ENCODE assay signal across 8 mouse cellular contexts in genomic region chr3:95159511-95159986, GRCm38 (mm10). TPM values are rescaled to one million over a fixed set of nuclear protein-coding genes. Genes with fewer than 3 reads are reported as not detected.
DNase-seq lines count a peak whose midpoint lies in the region; ATAC-seq and TF ChIP-seq lines count a peak whose summit lies in the region.

No protein-coding gene starts in this region.

- DNase-seq in liver, adult 2 months (ENCODE audit: extremely low read depth, low read depth, low spot score) = no peak
- no peak for DNase-seq in liver
- DNase-seq in gastrocnemius, postnatal 4 days (ENCODE audit: low spot score in 2 of 2) = no peak
- DNase-seq in thymus, postnatal 0 days (ENCODE audit: low spot score) = no peak

- WGBS in liver, adult 2 months = 51% methylated on average over 8 of the region's 8 CpGs
- WGBS in embryonic facial prominence, embryonic 13.5 days = 13% methylated on average over 8 of the region's 8 CpGs
- 23% methylated on average over 8 of the region's 8 CpGs for WGBS in intestine, embryonic 16.5 days
- WGBS in neural tube, embryonic 15.5 days = 13% methylated on average over 8 of the region's 8 CpGs

- no peak for TF ChIP-seq POLR2A in liver, adult 2 months (IDR thresholded peaks at IDR 0.05; ENCODE audit: extremely low read depth, insufficient read depth, low read length)

- H3K4me3 ChIP-seq in liver, adult 2 months (ENCODE audit: insufficient read depth, low read depth, low read length) = peak overlapping the region; percentile 51
- peak overlapping the region; percentile 89 for H3K4me3 ChIP-seq in embryonic facial prominence, embryonic 13.5 days
- peak overlapping the region; percentile 64 for H3K4me3 ChIP-seq in intestine, embryonic 16.5 days (ENCODE audit: low read length)
- H3K4me3 ChIP-seq in neural tube, embryonic 15.5 days (replicated peaks) = peak overlapping the region; percentile 69

- H3K9me3 ChIP-seq in embryonic facial prominence, embryonic 13.5 days = no peaks in the 10 kb centered on the region
- no peaks in the 10 kb centered on the region for H3K9me3 ChIP-seq in intestine, embryonic 16.5 days (ENCODE audit: control insufficient read depth, low read length)
- H3K9me3 ChIP-seq in neural tube, embryonic 15.5 days (replicated peaks) = no peaks in the 10 kb centered on the region

- peaks cover 5% of the 10 kb centered on the region; the same call in 1 of the 2 replicates for H3K27me3 ChIP-seq in liver, adult 2 months (ENCODE audit: control insufficient read depth, insufficient read depth, low read length)
- peaks cover 6% of the 10 kb centered on the region; the same call in 1 of the 2 replicates for H3K27me3 ChIP-seq in embryonic facial prominence, embryonic 13.5 days
- H3K27me3 ChIP-seq in intestine, embryonic 16.5 days (replicated peaks; ENCODE audit: control insufficient read depth, insufficient read depth, low read length) = no peaks in the 10 kb centered on the region
- no peaks in the 10 kb centered on the region for H3K27me3 ChIP-seq in neural tube, embryonic 15.5 days (replicated peaks)

- ATAC-seq in embryonic facial prominence, embryonic 13.5 days (ENCODE audit: insufficient number of reproducible peaks, insufficient read depth, low FRiP score, low TSS enrichment, low read depth) = no peak
- no peak for ATAC-seq in intestine, embryonic 16.5 days
- no peak for ATAC-seq in neural tube, embryonic 15.5 days (ENCODE audit: low FRiP score)
- ATAC-seq in cerebellum, adult (ENCODE audit: insufficient number of reproducible peaks, low FRiP score, low TSS enrichment) = no peak

- no peaks in the 10 kb centered on the region for H3K36me3 ChIP-seq in liver, adult 2 months (ENCODE audit: control insufficient read depth, insufficient read depth, low read length)
- H3K36me3 ChIP-seq in embryonic facial prominence, embryonic 13.5 days = peaks cover 5% of the 10 kb centered on the region
- no peaks in the 10 kb centered on the region for H3K36me3 ChIP-seq in intestine, embryonic 16.5 days (ENCODE audit: control insufficient read depth, insufficient read depth, low read length)
- 0 out of 2 replicates have a peak, but pooled peaks cover 3% of the 10 kb centered on the region for H3K36me3 ChIP-seq in neural tube, embryonic 15.5 days

- H3K4me1 ChIP-seq in liver, adult 2 months (ENCODE audit: control insufficient read depth, insufficient read depth, low read length) = peaks cover 3% of the 10 kb centered on the region
- H3K4me1 ChIP-seq in embryonic facial prominence, embryonic 13.5 days = peaks cover 32% of the 10 kb centered on the region
- peaks cover 28% of the 10 kb centered on the region for H3K4me1 ChIP-seq in intestine, embryonic 16.5 days (ENCODE audit: control insufficient read depth, insufficient read depth, low read length)
- peaks cover 40% of the 10 kb centered on the region for H3K4me1 ChIP-seq in neural tube, embryonic 15.5 days

- H3K27ac ChIP-seq in liver, adult 2 months (replicated peaks; ENCODE audit: insufficient read depth, low read depth, low read length) = no peak overlapping the region
- peak overlapping the region; percentile 22; the same call in 1 of the 2 replicates for H3K27ac ChIP-seq in embryonic facial prominence, embryonic 13.5 days
- H3K27ac ChIP-seq in intestine, embryonic 16.5 days (ENCODE audit: low read length) = no peak overlapping the region; the same call in 1 of the 2 replicates
- peak overlapping the region; percentile 70 for H3K27ac ChIP-seq in neural tube, embryonic 15.5 days (replicated peaks)

- H3K4me2 ChIP-seq in embryonic facial prominence, embryonic 13.5 days = peak overlapping the region; percentile 76
- H3K4me2 ChIP-seq in intestine, embryonic 16.5 days (ENCODE audit: low read depth, low read length) = peak overlapping the region; percentile 90
- peak overlapping the region; percentile 69 for H3K4me2 ChIP-seq in neural tube, embryonic 15.5 days

- no peak for TF ChIP-seq CTCF in liver, adult 2 months (IDR thresholded peaks at IDR 0.05; ENCODE audit: low read depth, low read length)

- no peaks in the 10 kb centered on the region for H3K79me2 ChIP-seq in liver, adult 2 months (ENCODE audit: control insufficient read depth, insufficient read depth, low read length)

- H3K9ac ChIP-seq in liver, adult 2 months (ENCODE audit: low read depth, low read length) = peak overlapping the region; percentile 33; the same call in 1 of the 2 replicates
- peak overlapping the region; percentile 84 for H3K9ac ChIP-seq in embryonic facial prominence, embryonic 13.5 days
- H3K9ac ChIP-seq in intestine, embryonic 16.5 days (ENCODE audit: low read depth, low read length) = peak overlapping the region; percentile 63
- H3K9ac ChIP-seq in neural tube, embryonic 15.5 days (replicated peaks) = peak overlapping the region; percentile 59

RNA-seq across cellular contexts. Expression of gene Sema6c, which starts 0.7 kb away (rescaled TPM):
- 0.65 and 1.1 TPM in 2 replicates for total RNA-seq in liver, adult 2 months (2014; rRNA removed)
- 2.1 and 2.9 TPM in 2 replicates for polyA plus RNA-seq in liver, adult 2 months (2012; rRNA removed)
- 9.4 and 10.1 TPM in 2 replicates for polyA plus RNA-seq in embryonic facial prominence, embryonic 13.5 days (2015; fragmentation: Nextera tagmentation; extraction: Ambion mirVana)
- 1.1 and 2.3 TPM in 2 replicates for polyA plus RNA-seq in intestine, embryonic 16.5 days (2015; fragmentation: Nextera tagmentation; extraction: Ambion mirVana)
- 17.7 and 24.4 TPM in 2 replicates for polyA plus RNA-seq in neural tube, embryonic 15.5 days (2015; fragmentation: Nextera tagmentation; extraction: Ambion mirVana)
- total RNA-seq in gastrocnemius, postnatal 4 days (2021) = 100 to 1,000 TPM; 112 to 123 TPM
- polyA plus RNA-seq in thymus, postnatal 0 days (2015; fragmentation: Nextera tagmentation; extraction: Ambion mirVana) = 1.1 and 1.4 TPM in 2 replicates

RNA-seq across cellular contexts. Expression of gene Tnfaip8l2, which starts 17.4 kb away (rescaled TPM):
- 2.3 and 2.8 TPM in 2 replicates for total RNA-seq in liver, adult 2 months (2014; rRNA removed)
- 2.7 and 4.0 TPM in 2 replicates for polyA plus RNA-seq in liver, adult 2 months (2012; rRNA removed)
- polyA plus RNA-seq in embryonic facial prominence, embryonic 13.5 days (2015; fragmentation: Nextera tagmentation; extraction: Ambion mirVana) = 2.7 and 4.7 TPM in 2 replicates
- 4.9 and 5.3 TPM in 2 replicates for polyA plus RNA-seq in intestine, embryonic 16.5 days (2015; fragmentation: Nextera tagmentation; extraction: Ambion mirVana)
- polyA plus RNA-seq in neural tube, embryonic 15.5 days (2015; fragmentation: Nextera tagmentation; extraction: Ambion mirVana) = 3.0 and 5.6 TPM in 2 replicates
- total RNA-seq in gastrocnemius, postnatal 4 days (2021) = 1 to 10 TPM; 2.8 to 3.7 TPM
- 39.0 and 41.2 TPM in 2 replicates for polyA plus RNA-seq in thymus, postnatal 0 days (2015; fragmentation: Nextera tagmentation; extraction: Ambion mirVana)

RNA-seq across cellular contexts. Expression of gene Lysmd1, which starts 25.7 kb away (rescaled TPM):
- total RNA-seq in liver, adult 2 months (2014; rRNA removed) = 7.0 and 7.9 TPM in 2 replicates
- 6.1 and 6.5 TPM in 2 replicates for polyA plus RNA-seq in liver, adult 2 months (2012; rRNA removed)
- polyA plus RNA-seq in embryonic facial prominence, embryonic 13.5 days (2015; fragmentation: Nextera tagmentation; extraction: Ambion mirVana) = 17.0 and 19.3 TPM in 2 replicates
- 9.8 and 11.0 TPM in 2 replicates for polyA plus RNA-seq in intestine, embryonic 16.5 days (2015; fragmentation: Nextera tagmentation; extraction: Ambion mirVana)
- polyA plus RNA-seq in neural tube, embryonic 15.5 days (2015; fragmentation: Nextera tagmentation; extraction: Ambion mirVana) = 38.1 and 46.0 TPM in 2 replicates
- 1 to 10 TPM; 6.8 to 7.0 TPM for total RNA-seq in gastrocnemius, postnatal 4 days (2021)
- polyA plus RNA-seq in thymus, postnatal 0 days (2015; fragmentation: Nextera tagmentation; extraction: Ambion mirVana) = 21.1 and 23.4 TPM in 2 replicates

RNA-seq across cellular contexts. Expression of gene Scnm1, which starts 25.7 kb away (rescaled TPM):
- total RNA-seq in liver, adult 2 months (2014; rRNA removed) = 12.6 and 13.3 TPM in 2 replicates
- 15.2 and 17.7 TPM in 2 replicates for polyA plus RNA-seq in liver, adult 2 months (2012; rRNA removed)
- 75.2 and 81.8 TPM in 2 replicates for polyA plus RNA-seq in embryonic facial prominence, embryonic 13.5 days (2015; fragmentation: Nextera tagmentation; extraction: Ambion mirVana)
- polyA plus RNA-seq in intestine, embryonic 16.5 days (2015; fragmentation: Nextera tagmentation; extraction: Ambion mirVana) = 56.9 and 62.2 TPM in 2 replicates
- polyA plus RNA-seq in neural tube, embryonic 15.5 days (2015; fragmentation: Nextera tagmentation; extraction: Ambion mirVana) = 86.7 and 88.4 TPM in 2 replicates
- 10 to 100 TPM; 48.8 to 51.2 TPM for total RNA-seq in gastrocnemius, postnatal 4 days (2021)
- polyA plus RNA-seq in thymus, postnatal 0 days (2015; fragmentation: Nextera tagmentation; extraction: Ambion mirVana) = 77.4 and 81.3 TPM in 2 replicates

RNA-seq across cellular contexts. Expression of gene Tmod4, which starts 35.3 kb away (rescaled TPM):
- 0.65 TPM in 1 of 2 replicates, not detected in the other for total RNA-seq in liver, adult 2 months (2014; rRNA removed)
- polyA plus RNA-seq in liver, adult 2 months (2012; rRNA removed) = 0.25 TPM in 1 of 2 replicates, not detected in the other
- polyA plus RNA-seq in embryonic facial prominence, embryonic 13.5 days (2015; fragmentation: Nextera tagmentation; extraction: Ambion mirVana) = 0.65 and 0.69 TPM in 2 replicates
- polyA plus RNA-seq in intestine, embryonic 16.5 days (2015; fragmentation: Nextera tagmentation; extraction: Ambion mirVana) = 1.1 and 1.2 TPM in 2 replicates
- polyA plus RNA-seq in neural tube, embryonic 15.5 days (2015; fragmentation: Nextera tagmentation; extraction: Ambion mirVana) = 1.3 and 1.5 TPM in 2 replicates
- 100 to 1,000 TPM; 250 to 275 TPM for total RNA-seq in gastrocnemius, postnatal 4 days (2021)
- polyA plus RNA-seq in thymus, postnatal 0 days (2015; fragmentation: Nextera tagmentation; extraction: Ambion mirVana) = 1.6 and 1.8 TPM in 2 replicates

Comparison
In these comparisons a context has a peak if more than half of its experiments do, and no peak if none do; other contexts are left out.
1. H3K27ac ChIP-seq: peak in embryonic facial prominence, embryonic 13.5 days (single experiment) and neural tube, embryonic 15.5 days (single experiment); none in liver, adult 2 months (single experiment) and intestine, embryonic 16.5 days (single experiment).
2. H3K9ac ChIP-seq: peak in every context shown above with its lines; median percentile 84 in embryonic facial prominence, embryonic 13.5 days; 63 in intestine, embryonic 16.5 days; 59 in neural tube, embryonic 15.5 days; 33 in liver, adult 2 months.
3. Peak in every context shown above with its lines, with median percentiles within 50 percentile points of each other: H3K4me3 ChIP-seq and H3K4me2 ChIP-seq.